Mouse (Mus musculus): ENCODE data around the gene Cfap43.

DNA sequence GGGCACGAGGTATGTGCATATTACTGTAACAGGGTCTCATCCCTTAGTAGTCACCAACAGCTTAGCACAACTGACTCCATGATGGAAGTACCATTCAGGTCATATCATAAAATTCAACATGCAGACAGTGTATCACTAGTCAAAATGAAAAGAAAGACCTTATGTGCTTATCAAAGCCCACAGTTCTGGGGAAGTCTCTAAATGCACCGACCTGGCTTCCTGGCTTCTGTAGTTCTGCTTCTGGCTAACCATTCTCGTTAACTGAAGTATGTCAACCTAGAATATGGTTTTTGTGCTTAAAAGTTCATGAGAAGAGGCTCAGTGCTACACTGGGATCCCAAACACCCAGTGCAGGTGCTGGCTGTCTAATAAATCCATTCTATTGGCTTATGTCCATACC lies 199.9 kb downstream of the Cfap43 start:
- TF ChIP-seq CEBPB (IDR thresholded peaks at IDR 0.05; ENCODE audit: insufficient read depth, poor library complexity, severe bottlenecking) (no peak), POLR2A (IDR thresholded peaks at IDR 0.05; ENCODE audit: insufficient read length, low read depth) (no peak), USF1 (IDR thresholded peaks at IDR 0.05; ENCODE audit: low read depth) (no peak), TCF12 (IDR thresholded peaks at IDR 0.05; ENCODE audit: insufficient read depth, poor library complexity, severe bottlenecking) (no peak), TCF3 (IDR thresholded peaks at IDR 0.05; ENCODE audit: insufficient read length, low read depth) (no peak), POLR2AphosphoS2 (IDR thresholded peaks at IDR 0.05; ENCODE audit: insufficient read length, low read depth) (no peak), REST (IDR thresholded peaks at IDR 0.05; ENCODE audit: insufficient read depth, insufficient read length) (no peak), E2F4 (IDR thresholded peaks at IDR 0.05; ENCODE audit: insufficient read depth) (no peak), MAX (IDR thresholded peaks at IDR 0.05; ENCODE audit: low read depth) (no peak), MYOG (IDR thresholded peaks at IDR 0.05; ENCODE audit: control insufficient read depth in 1 of 3, insufficient read depth in 1 of 3, insufficient read length in 2 of 3, low read depth in 2 of 3) (no peak)
